Mouse (Mus musculus) G1E (cell line): ENCODE measurements around the gene Kri1.

Source experiments
- CTCF ChIP-seq: IDR thresholded peaks from 2 replicates; pipeline ENCODE4 v1.5.1; 2012; ENCODE audit warnings: low read depth, low read length, inconsistent platforms, mixed read lengths
- GATA1 ChIP-seq: IDR thresholded peaks from 2 replicates; pipeline ENCODE4 v1.6.1; 2012; ENCODE audit warnings: borderline replicate concordance, low read length, inconsistent platforms, mixed read lengths
- TAL1 ChIP-seq: conservative IDR thresholded peaks from 2 replicates; pipeline ENCODE4 v1.6.1; 2012; ENCODE audit warnings: low read depth, low read length, inconsistent platforms, mixed read lengths

- TF ChIP-seq CTCF (no peak), TAL1 (no peak), GATA1 (no peak)
These were observed 25.9 kb downstream of the Kri1 start for GRCm38 (mm10) chr9:21261831-21262230.
